Mouse (Mus musculus): ENCODE data around the gene Gm10309.

- TF ChIP-seq CTCF (IDR thresholded peaks at IDR 0.05; ENCODE audit: extremely low read depth, insufficient read length, insufficient replicate concordance, low read depth, low read length) (no peak), POLR2A (IDR thresholded peaks at IDR 0.05; ENCODE audit: low read depth, low read length) (no peak)
These were observed 50.7 kb downstream of the Gm10309 start for GRCm38 (mm10) chr17:86454351-86454706.

Data from small intestine, adult 2 months (tissue).